Mouse (Mus musculus) limb, embryonic 10.5 days (tissue): ENCODE measurements around the gene Susd3. TPM values are rescaled to one million over a fixed set of nuclear protein-coding genes. Genes with fewer than 3 reads are reported as not detected.

Experiments
- DNase-seq: peaks from one replicate; pipeline ENCODE4 v3.0.0-alpha.2; 2017; ENCODE audit warnings: low spot score
- H3K27ac ChIP-seq: fragments of 300-500 bp; sonication (generic); 2 replicates; pipeline ENCODE4 v1.5.1; 2016; ENCODE audit warnings: mild to moderate bottlenecking
- H3K27me3 ChIP-seq: fragments of 300-500 bp; sonication (generic); 2 replicates; pipeline ENCODE4 v1.6.1; 2016; ENCODE audit warnings: low read depth, mild to moderate bottlenecking; ENCODE audit not compliant: poor library complexity, severe bottlenecking
- H3K36me3 ChIP-seq: fragments of 300-500 bp; sonication (generic); 2 replicates; pipeline ENCODE4 v1.6.1; 2016; ENCODE audit warnings: mild to moderate bottlenecking, moderate library complexity
- H3K4me1 ChIP-seq: fragments of 300-500 bp; sonication (generic); 2 replicates; pipeline ENCODE4 v1.6.1; 2016
- H3K4me3 ChIP-seq: fragments of 300-500 bp; sonication (generic); 2 replicates; pipeline ENCODE4 v1.5.1; 2016; ENCODE audit warnings: mild to moderate bottlenecking, moderate library complexity
- H3K9me3 ChIP-seq: fragments of 300-500 bp; sonication (generic); replicated peaks from 2 replicates; pipeline ENCODE4 v1.6.1; 2016; ENCODE audit warnings: mild to moderate bottlenecking
- WGBS: fragments of 180-500 bp; shearing (Covaris S2); methylation state at CpG from one replicate; pipeline ENCODE4 v1.1.7; 2016; 5-methylcytosine and 5-hydroxymethylcytosine counted together
- polyA plus RNA-seq: library from polyadenylated mRNA; unstranded; fragments of >200 nt; fragmentation: Nextera tagmentation; extraction: Ambion mirVana; gene quantifications from 2 replicates; pipeline ENCODE4 v1.2.1, GENCODE M21; 2016

The Susd3 gene
- polyA plus RNA-seq, 1 experiment from 2014 or later = 0.45 TPM

DNA sequence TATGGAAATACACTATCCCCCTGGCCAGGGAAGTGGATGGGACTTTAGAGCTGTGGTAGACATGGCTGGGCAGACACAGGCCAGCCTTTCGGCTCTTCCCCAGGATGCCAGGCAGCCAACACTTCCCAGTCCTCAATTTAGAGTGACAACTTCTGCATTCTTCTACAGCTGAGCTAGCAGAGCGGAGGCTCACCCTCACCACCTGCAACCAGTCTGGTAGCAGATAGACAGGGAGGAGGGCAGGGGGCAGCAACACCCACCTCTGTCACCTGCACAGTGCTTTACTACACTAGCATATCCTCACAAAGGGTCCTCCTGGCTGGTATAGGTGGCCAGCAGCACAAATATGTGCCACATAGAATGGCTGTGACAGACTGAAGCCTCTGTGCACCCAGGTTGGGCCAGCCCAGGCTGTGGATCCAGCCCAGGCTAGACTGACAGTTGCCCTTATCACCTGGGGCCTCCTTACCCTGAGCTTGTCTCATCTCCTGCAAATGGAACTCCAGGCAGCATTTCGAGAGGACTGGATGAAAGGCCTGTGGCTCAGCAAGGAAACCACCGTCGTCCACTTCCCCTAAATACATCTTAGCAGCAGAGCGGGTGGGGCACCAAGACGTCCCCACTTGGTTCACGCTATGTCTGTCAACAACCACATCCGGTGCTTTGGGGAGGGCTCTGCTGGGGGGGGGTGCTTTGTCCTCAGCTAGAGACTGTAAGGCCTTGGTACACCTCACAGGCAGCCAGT lies 6.0 kb downstream of the Susd3 start:
- peaks cover 32% of the 10 kb centered on the region for H3K27me3 ChIP-seq
- no peak overlapping the region for H3K4me3 ChIP-seq
- H3K27ac ChIP-seq = no peak overlapping the region
- WGBS = 70% methylated on average over 9 of the region's 9 CpGs
- no peaks in the 10 kb centered on the region for H3K9me3 ChIP-seq
- H3K36me3 ChIP-seq = no peaks in the 10 kb centered on the region
- peaks cover 4% of the 10 kb centered on the region for H3K4me1 ChIP-seq
- DNase-seq = no peak

DNA sequence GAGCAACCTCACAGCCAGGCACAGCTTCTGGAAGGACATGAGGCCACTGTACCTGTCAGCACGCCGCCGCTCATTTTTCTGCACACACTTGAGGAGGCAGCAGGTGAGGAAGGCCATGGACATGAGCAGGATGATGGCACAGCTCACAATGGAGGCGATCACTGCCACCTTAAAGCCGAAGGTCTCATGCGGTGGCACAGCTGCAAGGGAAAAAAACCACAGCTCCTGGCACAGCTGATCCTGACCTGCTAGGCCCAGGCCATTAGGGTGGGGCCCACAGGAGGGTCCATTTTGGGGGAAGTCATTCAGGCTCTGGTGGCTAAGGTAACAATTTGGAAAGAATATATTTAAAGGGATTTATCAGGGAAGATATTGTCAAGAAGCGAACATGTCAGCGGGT lies 9.8 kb downstream of the Susd3 start:
- DNase-seq = no peak
- H3K27ac ChIP-seq = no peak overlapping the region
- H3K36me3 ChIP-seq = no peaks in the 10 kb centered on the region
- H3K27me3 ChIP-seq = no peaks in the 10 kb centered on the region
- H3K9me3 ChIP-seq = no peaks in the 10 kb centered on the region
- H3K4me1 ChIP-seq = no peaks in the 10 kb centered on the region; the same call in 1 of the 2 replicates
- WGBS = 95% methylated on average over 8 of the region's 8 CpGs
- no peak overlapping the region for H3K4me3 ChIP-seq

DNA sequence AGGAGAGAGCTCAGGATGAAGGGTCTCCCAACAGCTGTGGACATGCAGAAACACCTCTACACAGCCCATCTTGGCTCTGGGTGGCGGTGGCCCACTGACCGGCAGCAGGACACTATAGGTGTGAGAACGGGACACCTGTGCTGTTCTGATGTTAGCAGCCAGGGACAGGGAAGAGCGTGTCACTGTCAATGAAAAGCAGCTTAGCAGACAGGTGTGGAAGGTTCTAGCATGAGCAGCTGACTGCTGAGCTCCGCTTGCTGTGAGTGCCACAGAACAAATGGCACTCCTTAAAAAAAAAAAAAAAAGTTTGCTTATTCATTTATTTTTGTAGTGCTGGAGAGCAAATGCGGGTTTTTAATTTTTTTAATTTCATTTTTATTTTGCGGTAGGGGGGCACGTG lies 10.9 kb downstream of the Susd3 start:
- Histone ChIP-seq H3K4me1 (no peaks in the 10 kb centered on the region; the same call in 1 of the 2 replicates), H3K27me3 (no peaks in the 10 kb centered on the region), H3K4me3 (no peak overlapping the region), H3K9me3 (no peaks in the 10 kb centered on the region), H3K27ac (no peak overlapping the region), H3K36me3 (no peaks in the 10 kb centered on the region)
- WGBS = 89% methylated on average over 8 of the region's 8 CpGs
- no peak for DNase-seq

DNA sequence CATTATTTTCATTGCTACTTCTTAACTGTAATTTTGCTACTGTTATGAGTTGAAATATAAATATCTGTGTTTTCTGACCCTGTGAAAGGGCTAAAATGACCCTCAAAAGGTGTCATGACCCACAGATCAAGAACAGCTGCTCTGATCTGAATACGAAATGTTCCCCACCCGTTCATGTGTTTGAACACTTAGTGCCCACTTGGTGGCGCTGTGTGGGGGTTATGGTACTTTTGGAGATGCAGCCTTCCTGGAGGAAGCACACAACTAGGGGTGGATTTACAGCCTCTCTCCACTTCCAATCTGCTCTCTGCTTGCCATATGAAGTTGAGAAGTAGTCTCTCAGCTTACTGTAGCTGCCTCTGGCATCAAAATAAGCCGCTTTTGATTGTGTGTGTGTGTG lies 13.8 kb downstream of the Susd3 start:
- no peaks in the 10 kb centered on the region for H3K27me3 ChIP-seq
- H3K4me3 ChIP-seq = no peak overlapping the region
- no peak overlapping the region for H3K27ac ChIP-seq
- 95% methylated on average over 4 of the region's 4 CpGs for WGBS
- no peak for DNase-seq
- H3K9me3 ChIP-seq = no peaks in the 10 kb centered on the region
- H3K4me1 ChIP-seq = peaks cover 4% of the 10 kb centered on the region; the same call in 1 of the 2 replicates
- no peaks in the 10 kb centered on the region for H3K36me3 ChIP-seq

DNA sequence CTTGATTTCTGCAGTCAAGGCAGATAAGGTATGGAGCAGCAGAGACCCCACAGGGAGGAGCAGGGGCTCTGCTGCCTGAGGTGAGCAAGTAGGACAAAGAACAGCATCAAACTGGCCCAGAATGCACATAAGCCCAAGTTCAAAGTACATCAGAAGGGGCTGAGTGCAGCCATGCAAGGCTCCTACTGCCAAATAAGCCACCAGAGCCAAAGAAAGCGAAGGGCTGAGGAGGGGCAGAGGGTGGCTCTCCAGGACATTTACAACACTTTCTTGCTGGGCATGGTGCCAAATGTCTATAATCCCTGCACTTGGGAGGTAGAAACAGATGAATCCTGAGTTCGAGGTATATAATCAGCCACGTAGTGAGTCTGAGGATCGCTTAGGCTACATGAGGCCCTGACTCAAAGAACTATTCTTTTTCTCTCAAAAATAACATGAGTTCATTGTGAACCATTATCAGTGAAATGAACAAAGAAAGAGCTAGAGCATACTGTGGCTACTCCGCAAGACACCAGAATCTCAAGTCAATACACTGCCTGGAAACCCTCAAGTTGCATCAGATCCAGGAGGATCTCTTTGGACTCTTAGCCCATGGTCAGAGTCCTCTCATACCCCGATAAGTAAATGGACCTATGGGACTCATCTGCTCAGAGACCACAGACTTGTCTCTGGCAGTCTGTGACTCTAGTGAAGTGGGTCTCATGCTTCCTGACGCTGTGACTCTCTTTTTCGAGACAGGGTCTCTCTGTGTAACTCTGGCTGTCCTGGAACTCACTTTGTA lies 14.5 kb downstream of the Susd3 start:
- no peak for DNase-seq
- whole genome bisulfite sequencing = 93% methylated on average over 8 of the region's 8 CpGs
- H3K27me3 ChIP-seq = no peaks in the 10 kb centered on the region

DNA sequence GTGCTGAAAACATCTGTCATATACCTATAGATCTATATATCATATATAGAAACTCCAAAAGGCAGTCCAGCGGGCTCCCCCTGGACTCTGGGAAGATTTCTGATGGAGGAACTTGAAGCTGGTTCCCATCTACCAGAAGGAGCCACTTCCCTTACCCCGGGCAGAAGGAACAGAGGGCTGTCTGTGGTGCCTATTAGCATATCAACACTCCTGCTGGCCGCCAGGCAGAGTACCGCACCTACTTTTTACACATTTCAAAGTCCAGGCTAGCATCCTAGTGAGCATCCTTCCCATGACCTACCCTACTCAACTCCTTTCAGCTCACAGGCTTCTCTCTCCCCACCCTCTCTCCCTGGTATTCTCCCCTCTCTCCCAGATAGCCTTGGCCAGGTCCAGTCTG lies 22.9 kb downstream of the Susd3 start:
- 22% methylated on average over 4 of the region's 4 CpGs for WGBS
- Histone ChIP-seq H3K4me3 (no peak overlapping the region), H3K9me3 (no peaks in the 10 kb centered on the region), H3K27me3 (peaks cover 31% of the 10 kb centered on the region), H3K27ac (no peak overlapping the region), H3K36me3 (no peaks in the 10 kb centered on the region), H3K4me1 (peaks cover 22% of the 10 kb centered on the region)
- DNase-seq = no peak

More for the DNA sequence above, 14.5 kb downstream of the Susd3 start:
- H3K4me3 ChIP-seq = no peak overlapping the region
- H3K36me3 ChIP-seq = no peaks in the 10 kb centered on the region
- no peaks in the 10 kb centered on the region for H3K9me3 ChIP-seq
- peaks cover 5% of the 10 kb centered on the region; the same call in 1 of the 2 replicates for H3K4me1 ChIP-seq
- no peak overlapping the region for H3K27ac ChIP-seq

DNA sequence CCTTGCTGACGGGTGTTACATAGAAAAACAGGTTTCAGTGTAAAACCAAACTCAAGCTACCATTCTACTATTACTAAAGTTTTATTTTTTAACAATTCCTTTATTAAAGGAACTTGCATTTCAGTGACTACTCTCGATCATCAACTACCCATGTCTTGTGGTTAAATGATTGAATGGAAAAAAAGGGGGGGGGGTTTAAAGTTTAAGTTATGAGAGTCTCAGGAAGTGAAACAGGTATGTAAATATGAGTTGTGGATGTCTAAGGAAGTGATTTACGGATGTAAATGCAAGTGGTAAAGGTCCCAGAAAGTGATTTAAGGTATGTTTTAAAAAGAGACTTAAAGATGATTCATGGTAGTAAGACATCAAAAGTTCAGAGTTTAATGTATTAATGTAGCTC lies 23.3 kb downstream of the Susd3 start:
- no peak for DNase-seq
- 60% methylated on average over 3 of the region's 3 CpGs for WGBS
- peaks cover 22% of the 10 kb centered on the region for H3K4me1 ChIP-seq
- H3K4me3 ChIP-seq = no peak overlapping the region
- no peak overlapping the region for H3K27ac ChIP-seq
- H3K36me3 ChIP-seq = no peaks in the 10 kb centered on the region
- peaks cover 31% of the 10 kb centered on the region for H3K27me3 ChIP-seq
- H3K9me3 ChIP-seq = no peaks in the 10 kb centered on the region

DNA sequence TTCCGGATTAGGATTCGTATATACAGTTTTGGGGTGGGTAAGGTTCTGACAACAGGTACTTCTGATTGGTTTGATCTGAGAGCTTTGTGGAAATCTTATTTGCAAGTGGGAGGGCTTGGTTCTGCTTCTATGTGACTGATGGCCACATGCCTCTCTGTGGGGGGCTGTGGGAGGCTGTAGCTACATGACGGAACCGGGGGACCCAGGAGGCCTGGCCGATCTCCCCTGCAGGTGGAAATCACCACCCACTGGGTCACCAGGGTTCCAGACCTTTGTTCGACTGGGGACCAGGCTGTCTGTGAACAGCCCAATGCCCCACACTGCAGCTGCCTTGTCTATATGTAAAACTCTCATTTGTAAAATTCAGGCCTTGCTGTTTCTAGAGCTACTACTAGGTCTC lies 23.8 kb downstream of the Susd3 start:
- H3K9me3 ChIP-seq = no peaks in the 10 kb centered on the region
- H3K4me3 ChIP-seq = no peak overlapping the region
- peaks cover 19% of the 10 kb centered on the region for H3K4me1 ChIP-seq
- no peak overlapping the region for H3K27ac ChIP-seq
- DNase-seq = no peak
- 13% methylated on average over 6 of the region's 6 CpGs for WGBS
- H3K36me3 ChIP-seq = no peaks in the 10 kb centered on the region
- peaks cover 31% of the 10 kb centered on the region for H3K27me3 ChIP-seq

DNA sequence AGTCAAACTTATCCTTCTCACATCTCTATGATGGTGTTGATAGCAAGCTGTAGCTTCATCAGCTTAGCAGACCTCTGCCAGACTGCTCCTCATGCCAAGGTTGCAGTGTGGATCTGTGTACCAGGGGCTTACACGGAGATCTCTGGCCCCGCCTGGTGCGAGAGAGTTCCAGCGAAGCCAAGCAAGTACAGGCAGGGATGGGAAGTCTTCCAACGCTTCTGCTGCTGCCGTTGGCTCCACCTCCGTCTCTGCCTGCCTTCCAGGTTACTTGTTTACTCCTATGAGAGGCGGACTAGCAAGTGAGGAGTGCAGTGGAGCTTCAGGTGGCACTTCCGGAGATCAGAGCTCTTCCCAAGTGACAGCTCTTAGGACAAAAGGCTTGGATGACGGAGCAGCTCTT lies 24.2 kb downstream of the Susd3 start:
- Histone ChIP-seq H3K9me3 (no peaks in the 10 kb centered on the region), H3K4me3 (no peak overlapping the region), H3K27me3 (peaks cover 31% of the 10 kb centered on the region), H3K4me1 (peaks cover 17% of the 10 kb centered on the region; the same call in 1 of the 2 replicates), H3K36me3 (no peaks in the 10 kb centered on the region), H3K27ac (no peak overlapping the region)
- WGBS = 8% methylated on average over 10 of the region's 10 CpGs
- no peak for DNase-seq

DNA sequence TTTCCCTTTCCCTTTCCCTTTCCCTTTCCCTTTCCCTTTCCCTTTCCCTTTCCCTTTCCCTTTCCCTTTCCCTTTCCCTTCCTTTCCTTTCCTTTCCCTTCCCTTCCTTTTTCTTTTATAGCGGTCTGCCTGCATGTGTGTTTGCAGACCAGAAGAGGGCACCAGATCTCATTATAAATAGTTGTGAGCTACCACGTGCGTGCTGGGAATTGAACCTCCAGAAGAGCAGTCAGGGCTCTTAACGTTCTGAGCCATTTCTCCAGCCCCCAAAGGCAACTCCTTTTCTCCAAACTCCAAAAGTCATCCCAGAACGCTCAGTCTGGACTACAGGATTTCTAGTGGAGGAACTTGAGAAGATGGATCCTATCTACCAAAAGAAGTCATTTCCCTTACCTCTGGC lies 27.6 kb downstream of the Susd3 start:
- H3K4me3 ChIP-seq = no peak overlapping the region
- H3K27ac ChIP-seq = no peak overlapping the region
- H3K4me1 ChIP-seq = peaks cover 24% of the 10 kb centered on the region
- no peaks in the 10 kb centered on the region for H3K9me3 ChIP-seq
- no peak for DNase-seq
- no peaks in the 10 kb centered on the region for H3K36me3 ChIP-seq
- 18% methylated on average over 5 of the region's 5 CpGs for WGBS
- H3K27me3 ChIP-seq = peaks cover 37% of the 10 kb centered on the region

DNA sequence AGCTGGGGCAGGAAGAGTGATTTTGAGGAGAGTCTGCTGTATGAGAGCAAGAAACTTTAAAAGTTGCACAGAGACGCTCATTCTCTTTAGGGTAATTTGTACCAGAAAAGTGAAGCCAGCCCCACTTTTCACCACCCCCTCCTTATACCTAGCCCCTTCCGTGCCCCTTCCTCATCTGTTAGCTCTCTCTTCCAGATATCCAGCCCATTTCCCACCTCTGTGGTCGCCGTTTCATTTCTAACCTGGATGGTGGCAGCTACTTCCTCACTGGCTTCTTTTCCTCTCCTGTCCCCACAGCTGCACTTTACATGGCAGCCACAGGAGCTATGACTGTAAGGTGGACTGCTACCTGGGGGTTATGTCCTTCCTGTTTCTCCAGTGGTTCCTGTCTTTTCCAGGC lies 29.1 kb downstream of the Susd3 start:
- Histone ChIP-seq H3K4me3 (no peak overlapping the region), H3K27me3 (peaks cover 30% of the 10 kb centered on the region), H3K4me1 (peaks cover 30% of the 10 kb centered on the region), H3K9me3 (no peaks in the 10 kb centered on the region), H3K27ac (no peak overlapping the region), H3K36me3 (no peaks in the 10 kb centered on the region)
- 90% methylated on average over 4 of the region's 4 CpGs for WGBS
- DNase-seq = no peak

DNA sequence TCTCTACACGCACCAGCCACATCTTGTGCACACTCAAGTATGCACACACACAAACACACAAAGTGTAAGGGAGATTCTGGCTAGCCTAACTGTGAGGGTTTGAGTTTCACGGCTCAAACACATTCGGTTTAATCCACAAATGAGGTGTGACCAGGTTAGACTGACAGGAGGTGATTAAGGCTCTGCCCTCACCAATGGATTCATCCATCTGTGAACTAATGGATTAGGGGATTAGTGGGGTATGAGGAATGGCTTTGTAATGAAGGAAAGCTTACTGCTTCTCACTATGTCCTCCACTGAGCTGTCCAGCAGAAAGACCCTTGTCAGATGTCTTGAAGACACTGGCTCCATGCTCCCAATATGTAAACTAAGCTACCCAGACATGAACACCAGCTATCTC lies 29.9 kb downstream of the Susd3 start:
- Histone ChIP-seq H3K9me3 (no peaks in the 10 kb centered on the region), H3K27ac (no peak overlapping the region), H3K27me3 (peaks cover 30% of the 10 kb centered on the region), H3K36me3 (no peaks in the 10 kb centered on the region), H3K4me1 (peaks cover 32% of the 10 kb centered on the region), H3K4me3 (no peak overlapping the region)
- 56% methylated on average over 3 of the region's 3 CpGs for WGBS
- no peak for DNase-seq

DNA sequence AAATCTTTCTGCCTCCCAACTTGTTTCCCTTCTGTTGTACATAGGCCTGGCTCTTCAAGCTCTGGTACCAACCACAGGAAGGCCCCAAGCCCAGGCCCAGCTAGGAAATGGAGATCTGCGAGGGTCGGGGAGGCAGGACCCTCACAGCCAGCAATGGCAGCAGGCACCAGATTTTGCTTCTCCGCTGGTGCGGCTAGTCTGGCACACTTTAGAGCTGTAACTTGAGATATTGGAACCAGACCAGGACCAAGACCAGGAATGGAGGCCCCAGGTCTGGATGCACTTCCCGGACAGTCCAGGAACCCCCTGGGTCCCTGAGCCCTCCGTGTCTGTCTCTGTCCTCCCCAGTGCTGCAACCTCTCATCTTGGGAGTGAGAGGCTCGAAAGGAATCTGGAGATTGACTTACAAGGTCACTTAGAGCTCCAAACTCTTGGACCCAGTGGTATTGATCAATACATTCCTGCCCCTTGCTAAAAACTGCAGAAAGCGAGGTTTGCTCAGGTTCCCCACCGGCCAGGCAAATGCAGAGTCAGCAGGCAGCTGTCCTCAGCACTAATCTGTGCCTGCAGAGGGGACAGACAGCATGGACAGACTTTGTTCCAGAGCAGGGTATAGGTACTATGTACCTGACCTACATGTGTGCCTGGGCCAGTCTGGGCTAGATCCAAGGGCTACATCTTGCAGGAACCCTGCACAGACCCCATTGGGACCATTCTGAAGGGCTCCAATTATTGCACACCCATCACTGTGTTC lies 31.5 kb downstream of the Susd3 start:
- Histone ChIP-seq H3K27me3 (peaks cover 26% of the 10 kb centered on the region), H3K9me3 (no peaks in the 10 kb centered on the region), H3K27ac (peak overlapping the region; percentile 88), H3K4me1 (peaks cover 37% of the 10 kb centered on the region), H3K36me3 (no peaks in the 10 kb centered on the region), H3K4me3 (peak overlapping the region; percentile 81)
- 36% methylated on average over 9 of the region's 9 CpGs for WGBS
- DNase-seq = peak; percentile 45
